Mouse (Mus musculus) spleen, adult 2 months (tissue): ENCODE data around the gene Sos2. TPM values are rescaled to one million over a fixed set of nuclear protein-coding genes. Genes with fewer than 3 reads are reported as not detected.
A peak's percentile ranks its signal among the peaks of the same experiment; 100 is the strongest.

ENCODE experiments used
- DNase-seq, 2 experiments: peaks; one replicate each; pipeline versions ENCODE4 v3.0.0 to v3.0.0-alpha.2; 2012 to 2021; ENCODE audit warnings: low spot score in 2 of 2, low read depth in 1 of 2
- H3K27ac ChIP-seq: fragments of 200-500 bp; 2 replicates; pipeline ENCODE4 v1.5.1; 2012; ENCODE audit warnings: low read length, inconsistent platforms; ENCODE audit not compliant: insufficient read depth
- H3K27me3 ChIP-seq: fragments of 200-500 bp; 2 replicates; pipeline ENCODE4 v1.6.1; 2012; ENCODE audit warnings: mild to moderate bottlenecking, moderate library complexity, low read length, inconsistent platforms; ENCODE audit not compliant: control insufficient read depth, insufficient read depth
- H3K36me3 ChIP-seq: fragments of 200-500 bp; 2 replicates; pipeline ENCODE4 v1.6.1; 2012; ENCODE audit warnings: mild to moderate bottlenecking, low read length, inconsistent platforms; ENCODE audit not compliant: control insufficient read depth, insufficient read depth
- H3K4me1 ChIP-seq: fragments of 200-500 bp; 2 replicates; pipeline ENCODE4 v1.6.1; 2011; ENCODE audit warnings: inconsistent platforms; ENCODE audit not compliant: control insufficient read depth, insufficient read depth, insufficient read length
- H3K4me3 ChIP-seq: fragments of 200-500 bp; 2 replicates; pipeline ENCODE4 v1.5.1; 2011; ENCODE audit warnings: mild to moderate bottlenecking, inconsistent platforms; ENCODE audit not compliant: insufficient read depth, insufficient read length; ENCODE audit errors: extremely low read depth
- CTCF ChIP-seq: fragments of 200-500 bp; IDR thresholded peaks from 2 replicates; pipeline ENCODE4 v1.5.1; 2011; ENCODE audit warnings: mild to moderate bottlenecking, inconsistent platforms; ENCODE audit not compliant: insufficient read depth, insufficient read length, insufficient replicate concordance; ENCODE audit errors: extremely low read depth
- POLR2A ChIP-seq: fragments of 200-500 bp; IDR thresholded peaks from 2 replicates; pipeline ENCODE4 v1.6.1; 2011; ENCODE audit warnings: low read depth, low read length, inconsistent platforms
- WGBS: fragments of 180-500 bp; shearing (Covaris S2); methylation state at CpG from one replicate; pipeline ENCODE4 v1.1.7; 2018; 5-methylcytosine and 5-hydroxymethylcytosine counted together
- polyA plus RNA-seq: library from polyadenylated mRNA; depleted of rRNA; stranded (reverse); fragments of >200 nt; gene quantifications from 2 replicates; pipeline ENCODE4 v1.2.3, GENCODE M21; 2012; rRNA removed

The Sos2 gene
- polyA plus RNA-seq: 8.7 and 9.3 TPM in 2 replicates

GRCm38 (mm10) chr12:69681566-69682061 lies at the start of gene Sos2:
Gene Sos2 (minus strand): TSS chr12:69681852.
- TF ChIP-seq POLR2A (no peak), CTCF (no peak)
- Histone ChIP-seq H3K4me1 (peaks cover 4% of the 10 kb centered on the region; the same call in 1 of the 2 replicates), H3K36me3 (no peaks in the 10 kb centered on the region), H3K4me3 (peak within 1 kb of the TSS; percentile 73), H3K27ac (peak within 1 kb of the TSS; percentile 88), H3K27me3 (no peaks in the 10 kb centered on the region)
- 3% methylated on average over 84 of the region's 85 CpGs for WGBS
- peak in 1 of 2 experiments; percentile 50 for DNase-seq

GRCm38 (mm10) chr12:69730306-69730705 lies 48.7 kb upstream of the Sos2 start:
- DNase-seq: no peak
- no peak overlapping the region for H3K4me3 ChIP-seq
- H3K4me1 ChIP-seq: no peaks in the 10 kb centered on the region; the same call in 1 of the 2 replicates
- WGBS: 87% methylated on average over 1 of the region's 1 CpGs
- no peak for TF ChIP-seq POLR2A
- no peak for TF ChIP-seq CTCF
- H3K27me3 ChIP-seq: no peaks in the 10 kb centered on the region
- H3K36me3 ChIP-seq: no peaks in the 10 kb centered on the region
- H3K27ac ChIP-seq: no peak overlapping the region

- 91% methylated on average over 1 of the region's 1 CpGs for WGBS
- Histone ChIP-seq H3K4me1 (no peaks in the 10 kb centered on the region; the same call in 1 of the 2 replicates), H3K36me3 (no peaks in the 10 kb centered on the region), H3K4me3 (no peak overlapping the region), H3K27me3 (no peaks in the 10 kb centered on the region), H3K27ac (no peak overlapping the region)
- DNase-seq: no peak
- no peak for TF ChIP-seq CTCF
Measured at GRCm38 (mm10) chr12:69729246-69729645, 47.6 kb upstream of the Sos2 start.

GRCm38 (mm10) chr12:69724711-69725460 lies 43.2 kb upstream of the Sos2 start, which contains the start of the genes L2hgdh and Atp5s:
Gene L2hgdh (minus strand): TSS chr12:69724873.
Gene Atp5s (plus strand): TSS chr12:69724950.
- Histone ChIP-seq H3K27ac (peak within 1 kb of the TSS; percentile 85), H3K27me3 (no peaks in the 10 kb centered on the region), H3K36me3 (no peaks in the 10 kb centered on the region), H3K4me3 (peak within 1 kb of the TSS; percentile 95), H3K4me1 (no peaks in the 10 kb centered on the region; the same call in 1 of the 2 replicates)
- TF ChIP-seq POLR2A (peak; percentile 53), CTCF (no peak)
- under 1% methylated on average over 59 of the region's 60 CpGs for WGBS
- DNase-seq: peak; percentile 77 to 97

GRCm38 (mm10) chr12:69724018-69724710 lies 42.5 kb upstream of the Sos2 start:
- H3K4me1 ChIP-seq: no peaks in the 10 kb centered on the region; the same call in 1 of the 2 replicates
- no peak for DNase-seq
- WGBS: 4% methylated on average over 24 of the region's 24 CpGs
- no peaks in the 10 kb centered on the region for H3K27me3 ChIP-seq
- peak overlapping the region; percentile 95 for H3K4me3 ChIP-seq
- no peak overlapping the region for H3K27ac ChIP-seq
- H3K36me3 ChIP-seq: no peaks in the 10 kb centered on the region
- TF ChIP-seq CTCF: no peak
- no peak for TF ChIP-seq POLR2A

GRCm38 (mm10) chr12:69723376-69723775 lies 41.7 kb upstream of the Sos2 start:
- WGBS: 73% methylated on average over 2 of the region's 2 CpGs
- H3K4me3 ChIP-seq: no peak overlapping the region
- no peaks in the 10 kb centered on the region for H3K36me3 ChIP-seq
- DNase-seq: no peak
- TF ChIP-seq CTCF (no peak), POLR2A (no peak)
- no peak overlapping the region for H3K27ac ChIP-seq
- H3K4me1 ChIP-seq: no peaks in the 10 kb centered on the region; the same call in 1 of the 2 replicates
- H3K27me3 ChIP-seq: no peaks in the 10 kb centered on the region
